Mouse (Mus musculus) embryonic facial prominence, embryonic 11.5 days (tissue): ENCODE results near the gene Arid3a. TPM values are rescaled to one million over a fixed set of nuclear protein-coding genes. Genes with fewer than 3 reads are reported as not detected.
A peak's percentile ranks its signal among the peaks of the same experiment; 100 is the strongest.

Experiments used
- ATAC-seq: fragments of 200-750 bp; cut with Nextera tagmentation; replicated peaks from 2 replicates; pipeline ENCODE4 v1.8.0; 2017; ENCODE audit warnings: low read depth; ENCODE audit not compliant: insufficient number of reproducible peaks, low FRiP score, low TSS enrichment
- DNase-seq: peaks from one replicate; pipeline ENCODE4 v3.0.0-alpha.2; 2015; ENCODE audit warnings: low spot score
- H3K27ac ChIP-seq: fragments of 300-500 bp; sonication (generic); replicated peaks from 2 replicates; pipeline ENCODE4 v1.5.1; 2014; ENCODE audit warnings: mild to moderate bottlenecking, low read depth, low read length, control low read depth
- H3K27me3 ChIP-seq: fragments of 300-500 bp; sonication (generic); 2 replicates; pipeline ENCODE4 v1.6.1; 2014; ENCODE audit warnings: mild to moderate bottlenecking, low read length, moderate library complexity, mixed read lengths; ENCODE audit not compliant: control insufficient read depth, insufficient read depth
- H3K36me3 ChIP-seq: fragments of 300-500 bp; sonication (generic); replicated peaks from 2 replicates; pipeline ENCODE4 v1.6.1; 2014; ENCODE audit warnings: low read depth, mild to moderate bottlenecking, low read length, moderate library complexity, mixed read lengths; ENCODE audit not compliant: control insufficient read depth, insufficient read depth
- H3K4me1 ChIP-seq: fragments of 300-500 bp; sonication (generic); 2 replicates; pipeline ENCODE4 v1.6.1; 2014; ENCODE audit warnings: low read length, mixed read lengths; ENCODE audit not compliant: control insufficient read depth, insufficient read depth
- H3K4me2 ChIP-seq: fragments of 300-500 bp; sonication (generic); 2 replicates; pipeline ENCODE4 v1.6.1; 2014; ENCODE audit warnings: low read depth, mild to moderate bottlenecking, control low read depth, low read length, moderate library complexity
- H3K4me3 ChIP-seq: fragments of 300-500 bp; sonication (generic); 2 replicates; pipeline ENCODE4 v1.5.1; 2014; ENCODE audit warnings: low read depth, low read length, control low read depth
- H3K9ac ChIP-seq: fragments of 300-500 bp; sonication (generic); replicated peaks from 2 replicates; pipeline ENCODE4 v1.6.1; 2014; ENCODE audit warnings: mild to moderate bottlenecking, control low read depth, low read length
- H3K9me3 ChIP-seq: fragments of 300-500 bp; sonication (generic); replicated peaks from 2 replicates; pipeline ENCODE4 v1.6.1; 2016; ENCODE audit warnings: mild to moderate bottlenecking, low read length, inconsistent platforms, mixed read lengths; ENCODE audit not compliant: control insufficient read depth
- WGBS: fragments of 180-500 bp; shearing (Covaris S2); extraction: QIAGEN DNeasy Blood & Tissue Kit; methylation state at CpG from one replicate; pipeline ENCODE4 v1.1.7; 2014; 5-methylcytosine and 5-hydroxymethylcytosine counted together
- polyA plus RNA-seq: library from polyadenylated mRNA; unstranded; fragments of >200 nt; fragmentation: Nextera tagmentation; extraction: Ambion mirVana; gene quantifications from 2 replicates; pipeline ENCODE4 v1.2.1, GENCODE M21; 2014

Arid3a gene
- polyA plus RNA-seq, 1 experiment from 2014 or later = 5.0 TPM

DNA sequence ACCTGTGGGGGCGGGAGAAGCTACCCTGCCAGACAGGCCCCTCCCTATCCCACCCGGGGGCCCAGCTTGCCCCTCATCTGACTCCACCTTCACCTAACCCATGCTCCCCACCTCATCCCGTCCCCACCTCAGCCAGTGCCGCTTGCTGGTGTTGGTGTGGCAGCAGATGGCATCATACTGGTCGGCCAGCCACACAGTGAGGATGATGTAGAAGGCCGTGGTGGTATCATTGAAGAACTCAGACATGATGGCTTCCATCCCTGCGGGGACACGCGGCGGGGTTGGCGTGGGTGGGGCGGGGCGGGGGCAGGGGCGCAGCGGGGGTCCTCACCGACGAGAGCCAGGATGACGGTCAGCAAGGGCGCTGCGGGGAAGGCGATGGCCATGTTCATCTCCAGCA lies 51.2 kb downstream of the Arid3a start:
- ATAC-seq (no peak), DNase-seq (no peak)
- Histone ChIP-seq H3K4me1 (no peaks in the 10 kb centered on the region; the same call in 1 of the 2 replicates), H3K9me3 (no peaks in the 10 kb centered on the region), H3K4me3 (no peak overlapping the region), H3K4me2 (no peak overlapping the region), H3K27ac (no peak overlapping the region), H3K27me3 (no peaks in the 10 kb centered on the region), H3K9ac (no peak overlapping the region), H3K36me3 (peaks cover 22% of the 10 kb centered on the region)
- WGBS = 96% methylated on average over 21 of the region's 21 CpGs

DNA sequence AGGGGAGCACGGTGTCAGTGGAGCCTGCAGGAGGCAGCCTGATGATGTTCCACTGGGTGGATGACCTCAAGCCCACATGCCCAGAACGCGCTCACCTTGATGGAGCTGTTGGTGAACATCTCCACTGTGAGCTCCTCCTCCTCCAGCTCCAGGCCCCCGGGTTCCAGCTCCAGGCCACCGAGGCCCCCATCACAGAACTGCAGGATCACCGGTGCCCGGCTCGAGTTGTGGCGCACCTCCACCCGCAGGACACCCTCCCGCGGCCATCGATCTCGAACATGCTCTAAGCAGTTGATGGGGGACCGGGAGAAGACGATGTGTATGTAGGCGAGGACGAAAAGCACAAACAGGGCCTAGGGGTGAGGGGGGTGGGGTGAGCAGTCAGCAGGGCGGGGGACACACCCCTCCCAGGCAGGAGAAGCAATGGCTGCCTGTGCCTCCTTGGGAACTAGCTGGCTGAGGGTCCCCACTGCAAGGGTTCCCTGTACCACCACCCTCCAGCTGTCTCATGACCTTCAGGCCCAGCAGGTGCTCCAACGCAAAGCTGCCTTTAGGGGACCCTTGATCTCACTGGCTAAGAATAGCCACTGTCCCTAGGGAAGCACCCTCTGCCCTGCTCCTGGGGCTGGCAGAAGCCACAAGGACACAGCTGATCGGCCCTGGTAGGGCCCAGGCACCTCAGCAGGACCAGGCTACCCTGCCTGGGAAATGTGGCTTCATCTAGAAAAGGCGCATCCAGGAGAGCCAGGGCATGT lies 52.7 kb downstream of the Arid3a start:
- Histone ChIP-seq H3K27ac (no peak overlapping the region), H3K4me3 (no peak overlapping the region), H3K27me3 (no peaks in the 10 kb centered on the region), H3K4me1 (no peaks in the 10 kb centered on the region; the same call in 1 of the 2 replicates), H3K9me3 (no peaks in the 10 kb centered on the region), H3K9ac (no peak overlapping the region), H3K4me2 (no peak overlapping the region), H3K36me3 (peaks cover 22% of the 10 kb centered on the region)
- 95% methylated on average over 22 of the region's 22 CpGs for whole genome bisulfite sequencing
- ATAC-seq (no peak), DNase-seq (no peak)

DNA sequence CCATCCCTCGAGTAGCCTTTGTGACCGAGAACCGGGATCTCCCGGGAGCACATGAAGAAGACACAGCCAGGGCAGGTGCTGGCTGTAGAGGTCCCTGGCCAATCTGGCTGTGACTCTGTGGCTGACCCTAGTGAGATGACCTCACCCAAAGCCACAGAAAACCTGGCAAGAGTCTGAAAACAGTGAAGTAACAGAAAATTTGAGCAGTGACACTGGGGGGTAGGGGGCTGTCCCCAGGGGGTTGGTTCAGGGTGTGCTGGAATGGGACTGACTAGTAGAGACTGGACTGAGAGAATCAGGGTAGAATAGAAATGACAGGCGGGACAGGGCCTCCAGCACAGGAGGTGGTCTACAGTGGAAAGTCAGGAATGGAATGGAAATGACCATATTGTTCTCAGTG lies 56.4 kb downstream of the Arid3a start:
- Histone ChIP-seq H3K27ac (no peak overlapping the region), H3K9ac (peak overlapping the region; percentile 81), H3K4me3 (peak overlapping the region; percentile 79), H3K4me2 (peak overlapping the region; percentile 88), H3K9me3 (no peaks in the 10 kb centered on the region), H3K27me3 (no peaks in the 10 kb centered on the region), H3K4me1 (peaks cover 3% of the 10 kb centered on the region), H3K36me3 (peaks cover 5% of the 10 kb centered on the region)
- DNase-seq (no peak), ATAC-seq (no peak)
- WGBS = 77% methylated on average over 5 of the region's 5 CpGs

DNA sequence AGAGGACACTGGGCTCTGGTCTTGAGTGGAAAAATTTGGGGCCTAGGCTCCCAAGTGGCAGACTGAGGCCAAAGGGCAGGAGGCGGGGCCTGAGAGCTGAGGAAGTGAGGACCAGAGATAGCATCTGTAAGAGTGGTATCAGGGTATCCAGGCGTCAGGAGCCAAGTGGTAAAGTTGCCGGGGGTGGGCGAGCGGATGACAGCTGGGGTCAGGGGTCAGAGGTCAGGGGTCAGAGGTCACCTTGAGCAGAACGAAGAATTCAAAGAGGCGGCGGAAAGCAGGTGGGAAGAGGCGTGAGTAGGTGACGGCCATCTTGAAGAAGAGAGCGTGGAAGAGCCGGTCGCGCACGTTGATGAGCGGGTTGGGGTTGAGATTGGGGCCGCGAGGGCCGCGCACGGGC lies 56.8 kb downstream of the Arid3a start:
- WGBS = 2% methylated on average over 17 of the region's 21 CpGs
- Histone ChIP-seq H3K4me1 (peaks cover 3% of the 10 kb centered on the region), H3K4me2 (peak overlapping the region; percentile 88), H3K36me3 (peaks cover 3% of the 10 kb centered on the region), H3K27ac (peak overlapping the region; percentile 69), H3K4me3 (peak overlapping the region; percentile 79), H3K27me3 (no peaks in the 10 kb centered on the region), H3K9ac (peak overlapping the region; percentile 81), H3K9me3 (no peaks in the 10 kb centered on the region)
- ATAC-seq (no peak), DNase-seq (peak; percentile 63)

DNA sequence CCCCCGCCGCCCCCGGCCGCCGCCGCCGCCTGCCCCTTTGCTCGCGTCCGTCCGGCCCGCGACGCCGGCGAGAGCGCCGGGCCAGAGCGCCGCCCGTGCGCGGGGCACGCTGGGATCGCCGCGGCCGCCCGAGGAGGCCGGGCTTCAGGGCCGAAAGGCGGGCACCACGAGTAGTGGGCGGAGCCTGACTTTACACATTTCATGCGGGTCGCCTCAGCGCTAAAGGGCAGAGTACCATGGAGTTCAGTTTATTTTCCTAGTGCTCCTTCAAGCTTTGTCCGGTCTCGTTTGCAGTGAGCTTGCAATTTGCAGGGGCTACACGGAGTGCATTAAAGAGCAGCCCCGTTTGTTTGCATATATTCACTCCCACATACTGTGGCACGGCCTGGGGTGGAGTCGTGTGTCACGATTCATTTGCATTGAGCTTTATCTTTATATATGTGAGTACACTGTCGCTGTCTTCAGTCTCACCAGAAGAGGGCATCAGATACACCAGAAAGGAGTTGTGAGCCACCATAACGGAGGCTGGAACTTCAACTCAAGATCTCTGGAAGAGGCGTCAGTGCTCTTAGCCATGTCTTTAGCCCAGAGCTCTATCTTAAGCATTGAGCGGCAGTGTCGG lies 57.5 kb downstream of the Arid3a start, which contains the start of gene Tmem259:
Gene Tmem259, minus strand, starts transcription at position 136 of the 622 bp plus-strand sequence.
- ATAC-seq = peak; percentile 73

DNA sequence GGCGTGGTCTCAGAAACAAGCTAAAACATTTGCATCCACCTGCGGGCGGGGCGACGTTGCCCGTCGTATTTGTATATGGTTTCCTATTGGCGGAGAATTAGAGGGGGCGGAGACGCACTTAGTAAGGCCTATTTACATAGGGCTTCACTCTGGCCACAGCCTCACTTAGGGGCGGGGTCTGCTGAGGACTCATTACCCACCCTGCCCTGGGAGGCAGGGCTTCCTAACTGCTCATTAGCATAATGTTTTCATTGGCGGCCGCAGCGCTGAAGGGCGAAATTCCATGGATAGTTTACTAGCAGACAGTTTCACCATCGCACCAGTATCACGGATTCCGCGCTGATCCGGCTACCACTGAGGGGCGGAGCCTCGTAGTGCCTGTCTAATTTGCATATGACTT lies 58.0 kb downstream of the Arid3a start:
- H3K4me1 ChIP-seq = peaks cover 3% of the 10 kb centered on the region
- DNase-seq = peak; percentile 98

More for the DNA sequence above, 57.5 kb downstream of the Arid3a start, which contains the start of gene Tmem259:
- WGBS = 0% methylated on average over 37 of the region's 49 CpGs
- Histone ChIP-seq H3K4me1 (peaks cover 3% of the 10 kb centered on the region), H3K27ac (peak within 1 kb of the TSS; percentile 84), H3K27me3 (no peaks in the 10 kb centered on the region), H3K36me3 (peaks cover 2% of the 10 kb centered on the region), H3K4me3 (peak within 1 kb of the TSS; percentile 79), H3K4me2 (peak within 1 kb of the TSS; percentile 88), H3K9me3 (no peaks in the 10 kb centered on the region), H3K9ac (peak within 1 kb of the TSS; percentile 81)
- DNase-seq = peak; percentile 93

DNA sequence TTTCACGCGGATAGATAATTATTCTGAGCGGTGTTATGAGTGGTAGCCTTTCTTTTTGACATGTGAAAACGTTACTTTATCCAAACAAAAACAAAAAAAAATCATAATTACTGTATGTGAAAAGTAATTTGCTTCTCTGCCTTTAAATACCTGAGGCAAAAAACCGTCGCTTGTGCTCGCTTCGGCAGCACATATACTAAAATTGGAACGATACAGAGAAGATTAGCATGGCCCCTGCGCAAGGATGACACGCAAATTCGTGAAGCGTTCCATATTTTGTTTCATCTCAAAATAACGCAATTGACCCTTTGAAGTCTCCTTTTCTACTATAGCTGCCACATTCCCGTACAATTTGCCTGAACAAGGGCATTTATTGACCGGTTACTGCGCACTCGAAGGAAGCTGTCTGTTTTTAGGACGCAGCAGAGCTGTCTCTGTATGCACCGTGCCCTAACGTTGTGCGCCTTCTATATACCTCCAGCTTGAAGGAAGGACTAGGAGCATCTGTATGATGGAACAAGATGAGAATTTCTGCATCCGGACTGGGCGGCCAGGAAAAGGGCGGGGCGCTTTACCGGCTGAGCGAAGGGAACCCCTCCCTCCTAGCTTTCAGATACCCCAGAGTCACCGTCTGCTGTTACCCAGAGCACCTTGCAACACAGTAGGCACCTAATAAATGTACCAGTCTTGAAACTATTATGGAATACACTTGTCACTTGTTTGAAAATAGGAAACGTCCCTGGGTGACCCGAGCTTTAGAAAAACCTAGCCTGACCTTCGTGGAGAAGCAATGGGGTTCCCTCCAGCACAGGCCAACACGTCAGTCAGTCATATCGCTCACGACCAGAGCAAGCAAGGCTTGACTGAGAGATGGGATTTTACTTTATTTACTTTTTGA lies 58.7 kb downstream of the Arid3a start:
- H3K27ac ChIP-seq = peak overlapping the region; percentile 84
- DNase-seq (peak; percentile 58), ATAC-seq (no peak)
- 5% methylated on average over 35 of the region's 35 CpGs for WGBS
- H3K9me3 ChIP-seq = no peaks in the 10 kb centered on the region
- H3K9ac ChIP-seq = peak overlapping the region; percentile 50
- peaks cover 3% of the 10 kb centered on the region for H3K4me1 ChIP-seq
- H3K27me3 ChIP-seq = no peaks in the 10 kb centered on the region
- peak overlapping the region; percentile 79 for H3K4me3 ChIP-seq
- H3K4me2 ChIP-seq = peak overlapping the region; percentile 71
- no peaks in the 10 kb centered on the region; the same call in 1 of the 2 replicates for H3K36me3 ChIP-seq

More for the DNA sequence above, 58.0 kb downstream of the Arid3a start:
- peak; percentile 84 for ATAC-seq
- no peaks in the 10 kb centered on the region; the same call in 1 of the 2 replicates for H3K36me3 ChIP-seq
- peak overlapping the region; percentile 79 for H3K4me3 ChIP-seq
- H3K27ac ChIP-seq = peak overlapping the region; percentile 84
- no peaks in the 10 kb centered on the region for H3K27me3 ChIP-seq
- H3K9ac ChIP-seq = peak overlapping the region; percentile 50
- 0% methylated on average over 22 of the region's 22 CpGs for WGBS
- peak overlapping the region; percentile 71 for H3K4me2 ChIP-seq
- H3K9me3 ChIP-seq = no peaks in the 10 kb centered on the region
